Comparison of ENCODE assay signal across 9 mouse cellular contexts in genomic region chr17:84146458-84147182, GRCm38 (mm10). TPM values are rescaled to one million over a fixed set of nuclear protein-coding genes. Genes with fewer than 3 reads are reported as not detected.
DNase-seq lines count a peak whose midpoint lies in the region; ATAC-seq and TF ChIP-seq lines count a peak whose summit lies in the region.
"Had no signal": no experiment of that assay in that cellular context is flagged by ENCODE, and none has a peak within 500 bp of the region (broad histone marks: within the 10 kb centered on the region; RNA-seq: fewer than 3 reads in every experiment).

No protein-coding gene starts in this region.

- no peak overlapping the region; the same call in 1 of the 2 replicates for H3K4me2 ChIP-seq in kidney, postnatal 0 days (ENCODE audit: low read length)
- H3K4me2 ChIP-seq in stomach, postnatal 0 days (replicated peaks; ENCODE audit: low read depth) = no peak overlapping the region
- H3K4me2 ChIP-seq: midbrain, embryonic 15.5 days had no signal

- WGBS in heart, adult 2 months = 72% methylated on average over 7 of the region's 7 CpGs
- 63% methylated on average over 7 of the region's 7 CpGs for WGBS in spleen, adult 2 months
- 58% methylated on average over 7 of the region's 7 CpGs for WGBS in kidney, postnatal 0 days
- 77% methylated on average over 7 of the region's 7 CpGs for WGBS in stomach, postnatal 0 days

- H3K4me1 ChIP-seq in heart, adult 2 months (ENCODE audit: control insufficient read depth, insufficient read depth, low read length) = peaks cover 35% of the 10 kb centered on the region
- peaks cover 66% of the 10 kb centered on the region for H3K4me1 ChIP-seq in spleen, adult 2 months (ENCODE audit: control insufficient read depth, insufficient read depth, insufficient read length)
- peaks cover 29% of the 10 kb centered on the region for H3K4me1 ChIP-seq in kidney, postnatal 0 days (replicated peaks; ENCODE audit: insufficient read depth, low read length)
- peaks cover 19% of the 10 kb centered on the region for H3K4me1 ChIP-seq in stomach, postnatal 0 days (replicated peaks; ENCODE audit: control insufficient read depth, insufficient read depth)

- no peaks in the 10 kb centered on the region for H3K9me3 ChIP-seq in kidney, postnatal 0 days (replicated peaks; ENCODE audit: low read length)
- no peaks in the 10 kb centered on the region for H3K9me3 ChIP-seq in stomach, postnatal 0 days (ENCODE audit: control insufficient read depth, low read length)
- H3K9me3 ChIP-seq: midbrain, embryonic 15.5 days had no signal

- H3K9ac ChIP-seq in heart, adult 2 months (ENCODE audit: low read depth, low read length) = no peak overlapping the region
- H3K9ac ChIP-seq in kidney, postnatal 0 days (ENCODE audit: low read depth, low read length) = no peak overlapping the region
- no peak overlapping the region for H3K9ac ChIP-seq in stomach, postnatal 0 days (ENCODE audit: low read length)
- H3K9ac ChIP-seq: midbrain, embryonic 15.5 days had no signal

- H3K36me3 ChIP-seq in heart, adult 2 months (ENCODE audit: control insufficient read depth, insufficient read depth, low read length) = no peaks in the 10 kb centered on the region
- H3K36me3 ChIP-seq in spleen, adult 2 months (ENCODE audit: control insufficient read depth, insufficient read depth, low read length) = no peaks in the 10 kb centered on the region
- no peaks in the 10 kb centered on the region for H3K36me3 ChIP-seq in kidney, postnatal 0 days (ENCODE audit: insufficient read depth, low read length)
- no peaks in the 10 kb centered on the region for H3K36me3 ChIP-seq in stomach, postnatal 0 days (ENCODE audit: control insufficient read depth, insufficient read depth, low read length)
- H3K36me3 ChIP-seq: midbrain, embryonic 15.5 days had no signal

- no peak for DNase-seq in heart, adult 2 months
- no peak for DNase-seq in heart, adult 9 months (ENCODE audit: low spot score in 2 of 2)
- no peak for DNase-seq in spleen, adult 2 months (ENCODE audit: low read depth in 1 of 2, low spot score in 2 of 2)
- no peak for DNase-seq in spleen, postnatal 14 days (ENCODE audit: low spot score in 2 of 2)
- no peak for DNase-seq in kidney, postnatal 0 days (ENCODE audit: low spot score)
- DNase-seq in stomach, postnatal 0 days (ENCODE audit: low spot score) = no peak
- no peak for DNase-seq in gastrocnemius, postnatal 25 days
- DNase-seq in left cerebral cortex, adult 18-20 months (ENCODE audit: low spot score in 2 of 2) = no peak

- no peaks in the 10 kb centered on the region for H3K27me3 ChIP-seq in heart, adult 2 months (ENCODE audit: control insufficient read depth, insufficient read depth, low read length)
- no peaks in the 10 kb centered on the region for H3K27me3 ChIP-seq in spleen, adult 2 months (ENCODE audit: control insufficient read depth, insufficient read depth, low read length)
- no peaks in the 10 kb centered on the region for H3K27me3 ChIP-seq in kidney, postnatal 0 days (ENCODE audit: insufficient read depth, low read length)
- no peaks in the 10 kb centered on the region for H3K27me3 ChIP-seq in stomach, postnatal 0 days (ENCODE audit: control insufficient read depth, insufficient read depth, low read length)
- H3K27me3 ChIP-seq: midbrain, embryonic 15.5 days had no signal

- no peak for TF ChIP-seq POLR2A in heart, adult 2 months (IDR thresholded peaks at IDR 0.05; ENCODE audit: insufficient read depth, low read depth, low read length)
- no peak for TF ChIP-seq POLR2A in spleen, adult 2 months (IDR thresholded peaks at IDR 0.05; ENCODE audit: low read depth, low read length)

- no peak overlapping the region for H3K4me3 ChIP-seq in heart, adult 2 months
- no peak overlapping the region for H3K4me3 ChIP-seq in spleen, adult 2 months (ENCODE audit: extremely low read depth, insufficient read depth, insufficient read length)
- H3K4me3 ChIP-seq in kidney, postnatal 0 days (replicated peaks; ENCODE audit: low read depth, low read length) = no peak overlapping the region
- no peak overlapping the region for H3K4me3 ChIP-seq in stomach, postnatal 0 days (ENCODE audit: low read depth, low read length)
- H3K4me3 ChIP-seq: midbrain, embryonic 15.5 days had no signal

- no peaks in the 10 kb centered on the region for H3K79me2 ChIP-seq in heart, adult 2 months (replicated peaks; ENCODE audit: control insufficient read depth, insufficient read depth, low read length)

- TF ChIP-seq CTCF in heart, adult 2 months (IDR thresholded peaks at IDR 0.05) = no peak
- TF ChIP-seq CTCF in spleen, adult 2 months (IDR thresholded peaks at IDR 0.05; ENCODE audit: extremely low read depth, insufficient read depth, insufficient read length, insufficient replicate concordance) = no peak
- no peak for TF ChIP-seq CTCF in kidney, postnatal 0 days (IDR thresholded peaks at IDR 0.05; ENCODE audit: low read depth)
- TF ChIP-seq CTCF in stomach, postnatal 0 days (IDR thresholded peaks at IDR 0.05; ENCODE audit: low read depth) = no peak

- ATAC-seq in kidney, postnatal 0 days (replicated peaks; ENCODE audit: low FRiP score, low read depth) = no peak
- no peak for ATAC-seq in stomach, postnatal 0 days (ENCODE audit: low FRiP score, low TSS enrichment)
- ATAC-seq: midbrain, embryonic 15.5 days had no signal

- intact Hi-C loops in heart, adult 2 months (cut with DNase I) = loop anchor here (2.0 kb wide), 1 partner anchor 36 kb away; no protein-coding TSS in a partner anchor

- TF ChIP-seq EP300 in heart, adult 2 months (IDR thresholded peaks at IDR 0.05; ENCODE audit: insufficient read depth, low read depth, low read length) = no peak
- TF ChIP-seq EP300 in stomach, postnatal 0 days (optimal IDR thresholded peaks at IDR 0.05) = no peak

- peak overlapping the region; percentile 82 for H3K27ac ChIP-seq in heart, adult 2 months
- peak overlapping the region; percentile 94 for H3K27ac ChIP-seq in spleen, adult 2 months (ENCODE audit: insufficient read depth, low read length)
- peak overlapping the region; percentile 33 for H3K27ac ChIP-seq in kidney, postnatal 0 days
- H3K27ac ChIP-seq in stomach, postnatal 0 days (replicated peaks) = peak overlapping the region; percentile 63; the same call in 1 of the 2 replicates
- H3K27ac ChIP-seq: midbrain, embryonic 15.5 days had no signal

RNA-seq across cellular contexts. Expression of gene Zfp36l2, which starts 41.1 kb away (rescaled TPM):
- total RNA-seq in heart, adult 2 months (2021) = 10 to 100 TPM; 19.3 to 23.3 TPM
- polyA plus RNA-seq in heart, adult 2 months (2012; rRNA removed) = 15.7 and 19.8 TPM in 2 replicates
- 146 and 261 TPM in 2 replicates for polyA plus RNA-seq in spleen, adult 2 months (2012; rRNA removed)
- polyA plus RNA-seq in kidney, postnatal 0 days (2015; fragmentation: Nextera tagmentation; extraction: Ambion mirVana) = 18.7 and 21.3 TPM in 2 replicates
- polyA plus RNA-seq in stomach, postnatal 0 days (2015; fragmentation: Nextera tagmentation; extraction: Ambion mirVana) = 17.5 and 18.3 TPM in 2 replicates
- 10 to 100 TPM; 10.1 to 14.9 TPM for total RNA-seq in gastrocnemius, postnatal 25 days (2021)
- 10 to 100 TPM; 24.8 to 25.1 TPM for total RNA-seq in left cerebral cortex, adult 18-20 months (2021)

Comparison
In these comparisons a context has a peak if more than half of its experiments do, and no peak if none do; other contexts are left out.
1. H3K27ac ChIP-seq: peak in every context shown above with its lines; median percentile 94 in spleen, adult 2 months; 82 in heart, adult 2 months; 63 in stomach, postnatal 0 days; 33 in kidney, postnatal 0 days.